Mouse (Mus musculus) layer of hippocampus, postnatal 36 days (tissue): ENCODE measurements at regions not wholly inside any gene's neighbourhood (a gene's known extent, or its start where the extent isn't known, plus 50 kb on each side); places are given as distances from the start of the nearest gene placed in this dataset.

ENCODE experiments used
- DNase-seq, 2 experiments: peaks; one replicate each; pipeline ENCODE4 v3.0.0; 2022

DNA sequence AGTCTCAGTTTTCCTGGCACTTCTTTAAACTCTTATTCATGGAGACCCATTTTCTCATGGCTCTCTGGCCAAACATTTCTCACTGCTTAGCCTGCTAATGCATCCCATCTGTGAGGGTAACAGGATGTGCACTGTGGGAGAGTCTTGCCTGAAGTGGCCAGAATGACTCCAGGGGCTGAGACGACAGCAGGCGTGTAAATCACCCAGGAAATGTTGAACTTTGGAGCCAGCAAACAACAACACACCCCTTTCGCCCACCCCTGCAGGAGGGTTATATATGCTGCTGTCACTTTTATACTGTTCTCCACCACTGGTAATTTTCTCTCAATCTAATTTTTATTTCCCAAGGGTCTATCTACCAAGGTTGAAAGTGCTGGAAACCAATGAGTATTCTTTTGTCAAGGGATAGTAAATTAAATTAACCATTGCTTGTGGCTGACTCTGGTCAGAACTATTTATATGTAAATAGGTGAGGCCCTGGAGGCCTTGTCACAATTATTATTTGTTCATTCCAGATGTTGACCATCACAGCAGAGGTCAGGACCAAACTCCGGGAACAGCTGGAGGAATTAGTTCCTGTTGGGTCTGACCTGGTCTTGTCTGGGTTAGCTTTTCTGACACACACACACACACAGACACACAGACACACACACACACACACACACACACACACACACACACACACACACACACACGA is 378.2 kb downstream of the Nucb2 start:
- DNase-seq, result no peak

DNA sequence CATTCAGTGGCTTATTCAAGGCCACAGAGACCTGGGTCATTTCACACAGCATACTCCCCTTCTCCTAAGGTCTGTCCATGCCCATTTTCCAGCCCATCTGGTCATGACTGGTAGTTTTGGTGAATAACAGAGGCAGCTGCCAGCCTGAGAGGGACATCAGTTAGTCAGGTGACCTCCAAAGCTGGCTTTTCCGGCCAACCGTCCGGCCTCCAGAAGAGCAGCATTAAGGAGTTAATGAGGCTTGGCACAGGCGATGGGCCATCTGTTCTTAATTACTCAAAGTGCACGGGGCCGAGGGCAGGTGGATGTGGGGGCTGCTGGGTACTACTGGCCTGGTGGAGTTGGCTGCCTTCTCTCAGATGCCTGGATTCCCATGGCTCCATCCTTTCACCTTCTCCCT is 389.7 kb downstream of the Nucb2 start:
- no peak for DNase-seq

DNA sequence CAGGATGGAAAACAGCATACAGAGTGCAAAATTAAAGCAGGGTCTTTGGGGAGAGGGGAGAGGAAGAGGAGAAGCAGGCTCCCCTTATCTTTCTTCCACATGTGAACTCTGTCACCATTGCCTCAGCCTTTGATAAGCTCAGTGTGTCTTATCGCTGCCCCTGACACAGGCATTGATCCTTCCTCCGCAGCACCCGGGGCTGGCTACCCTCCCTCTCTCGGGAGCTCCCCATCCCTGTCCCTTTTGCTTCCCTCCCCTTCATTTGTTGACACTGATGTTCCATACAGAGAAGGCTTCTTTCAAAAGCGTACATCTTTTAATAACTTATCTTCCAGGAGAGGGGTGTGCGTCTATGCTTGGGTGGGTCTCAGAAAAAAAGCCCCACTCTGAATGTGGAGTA is 411.6 kb downstream of the Nucb2 start:
- DNase-seq, result no peak

DNA sequence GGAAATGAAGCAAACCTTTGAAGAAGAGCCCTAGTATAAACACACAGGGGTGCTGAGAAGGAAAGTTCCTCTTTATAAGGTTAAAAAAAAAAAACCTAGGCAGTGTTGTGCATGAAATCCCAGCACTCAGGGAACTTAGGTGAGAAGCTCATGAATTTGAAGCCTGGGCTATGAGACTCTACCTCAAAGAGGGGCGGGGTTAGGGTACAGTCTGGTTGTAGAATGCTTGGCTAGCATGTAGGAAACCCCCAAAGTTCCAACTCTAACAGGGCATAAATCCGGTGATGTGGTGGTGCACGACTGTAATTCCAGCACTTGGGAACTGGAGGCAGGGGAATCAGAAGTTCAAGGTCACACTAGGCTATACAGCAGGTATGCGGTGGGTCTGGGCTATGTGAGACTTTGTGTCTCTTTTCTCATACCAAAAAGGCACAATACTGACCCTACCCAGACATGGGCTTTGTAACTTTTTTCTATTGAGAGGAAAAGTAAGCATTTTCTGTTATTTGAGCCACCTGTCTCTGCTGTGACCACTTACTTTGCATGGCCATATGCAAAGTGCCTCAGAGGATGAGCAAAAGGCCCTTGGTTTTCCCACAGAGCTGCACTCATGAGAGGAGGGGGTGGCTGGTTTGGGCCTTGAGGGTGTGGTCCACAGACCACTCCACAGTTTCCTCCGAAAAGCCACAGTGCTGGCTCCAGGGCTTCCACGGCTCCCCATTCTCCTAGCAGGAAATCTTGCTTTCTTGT is 413.9 kb downstream of the Nucb2 start:
- no peak for DNase-seq

DNA sequence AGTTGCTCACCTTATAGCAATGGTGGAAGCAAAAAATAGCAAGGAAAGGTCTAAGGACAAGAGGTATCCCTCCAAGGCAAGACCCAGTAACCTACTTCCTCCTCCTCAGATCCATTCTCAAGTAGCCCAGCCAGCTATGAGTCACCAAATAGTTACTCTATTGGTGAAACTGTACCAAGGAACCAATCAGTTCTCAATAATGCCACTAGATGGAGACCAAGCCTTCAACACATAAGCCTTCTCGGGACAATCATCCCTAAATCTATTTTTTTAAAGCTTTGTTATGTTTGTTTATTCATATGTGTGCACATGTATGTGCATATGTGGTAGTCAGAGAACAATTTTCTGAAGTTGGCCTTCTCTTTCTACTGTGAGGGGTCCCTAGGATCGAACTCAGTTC is 434.3 kb upstream of the Xylt1 start:
- no peak for DNase-seq

DNA sequence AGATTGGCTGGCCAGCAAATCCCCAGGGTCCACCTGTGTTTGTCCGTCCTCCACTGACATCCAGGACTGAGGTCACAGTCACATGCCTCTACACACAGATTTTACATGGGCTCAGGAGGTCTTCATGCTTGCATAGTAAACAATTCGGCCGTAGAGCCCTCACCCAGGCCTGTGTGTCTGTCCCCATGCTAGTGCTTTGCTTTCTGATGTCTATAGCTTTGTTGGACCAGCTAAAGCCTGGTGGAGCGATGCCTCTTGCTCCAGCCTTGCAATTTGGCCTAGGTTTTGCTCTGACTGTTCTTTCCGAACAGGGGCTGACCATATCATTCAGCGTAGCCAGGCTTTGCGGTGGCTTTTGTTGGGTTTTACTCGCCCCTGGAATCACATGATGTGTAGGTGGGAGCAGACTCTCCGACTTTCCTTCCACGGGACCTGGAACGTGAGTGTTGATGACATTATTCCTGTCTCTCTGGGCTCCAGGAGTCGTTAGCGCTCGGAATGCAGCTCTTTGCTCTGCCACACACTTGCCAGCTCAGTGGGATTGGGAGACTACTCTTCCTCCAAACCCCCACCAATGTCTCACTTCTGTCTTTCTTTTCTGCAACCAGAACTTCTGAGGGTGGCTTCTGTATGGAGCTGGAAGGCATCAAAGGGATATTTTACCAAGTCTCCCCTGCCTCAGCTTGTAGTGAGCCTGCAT is 421.4 kb upstream of the Xylt1 start:
- DNase-seq, result no peak

DNA sequence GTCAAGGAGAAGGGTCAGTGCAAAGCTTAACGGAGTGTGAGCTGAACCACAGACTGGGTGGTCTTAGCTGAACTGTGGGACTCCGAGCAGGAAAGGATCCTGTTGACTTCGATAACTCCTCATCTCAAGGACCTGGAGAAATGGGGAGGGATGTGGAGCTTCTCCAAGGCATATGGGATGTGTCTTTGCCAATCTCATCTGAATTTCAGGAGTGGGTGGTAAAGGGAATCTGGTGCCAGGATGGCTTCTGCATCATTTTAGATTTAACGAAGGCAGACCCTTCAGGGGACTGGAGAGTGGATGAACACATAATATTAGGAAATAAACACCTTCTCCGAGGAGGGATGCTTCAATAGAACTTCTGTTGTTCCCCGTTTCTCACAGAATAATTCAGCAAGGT is 416.9 kb upstream of the Xylt1 start:
- DNase-seq, result peak; percentile 12 to 27

DNA sequence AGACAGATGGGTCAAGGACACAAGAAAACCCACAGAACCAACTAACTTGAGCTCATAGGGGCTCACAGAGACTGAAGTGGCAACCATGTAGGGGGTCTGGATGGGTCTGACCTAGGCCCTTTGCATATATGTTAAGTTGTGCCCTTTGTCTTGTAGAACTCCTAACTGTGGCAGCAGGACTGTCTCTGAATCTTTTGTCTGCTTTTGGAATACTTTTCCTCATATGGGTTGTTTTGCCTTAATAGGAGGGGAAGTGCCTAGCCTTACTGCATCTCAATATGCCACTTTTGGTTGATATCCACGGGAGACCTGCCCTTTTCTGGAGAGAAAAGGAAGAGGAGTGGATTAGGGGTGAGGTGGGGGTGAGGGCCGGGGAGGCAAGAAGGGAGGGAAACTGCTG is 389.4 kb upstream of the Xylt1 start:
- no peak for DNase-seq

DNA sequence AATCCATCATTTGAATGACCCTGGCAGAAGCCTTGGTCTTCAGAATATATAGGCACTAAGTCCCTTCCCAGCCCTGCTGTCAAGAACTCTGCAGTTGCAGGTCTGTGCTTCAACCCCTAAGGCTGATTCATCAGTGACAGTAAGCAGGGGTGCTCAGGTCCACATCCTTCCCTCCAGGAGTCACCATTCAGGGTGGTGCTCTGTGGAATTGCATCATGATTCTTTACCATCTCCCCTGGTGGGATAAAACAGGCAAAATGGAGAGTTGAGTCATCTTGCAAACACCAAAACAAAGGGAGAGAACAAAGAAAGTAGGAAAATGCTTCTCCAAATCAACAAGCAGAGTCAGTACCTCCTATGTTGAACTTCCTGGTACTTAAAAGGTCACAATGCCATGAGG is 388.6 kb upstream of the Xylt1 start:
- no peak for DNase-seq

DNA sequence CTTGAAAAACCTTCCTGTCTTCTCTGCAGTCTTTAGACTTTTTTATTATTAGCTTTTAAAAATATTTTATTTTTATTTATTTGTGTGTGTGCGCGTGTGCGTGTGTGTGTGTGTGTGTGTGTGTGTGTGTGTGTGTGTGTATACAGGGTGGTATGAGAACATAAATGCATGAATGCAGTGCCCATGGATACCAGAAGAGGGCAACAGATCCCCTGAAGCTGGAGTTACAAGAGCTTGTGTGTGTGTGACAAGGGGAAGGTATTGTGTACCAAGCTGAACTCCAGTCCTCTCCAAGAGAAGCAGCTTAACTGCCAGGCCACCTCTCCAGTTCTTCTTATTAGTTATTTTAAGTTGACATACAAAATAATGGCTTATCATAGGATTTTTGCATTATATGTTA is 385.0 kb upstream of the Xylt1 start:
- DNase-seq, result no peak

DNA sequence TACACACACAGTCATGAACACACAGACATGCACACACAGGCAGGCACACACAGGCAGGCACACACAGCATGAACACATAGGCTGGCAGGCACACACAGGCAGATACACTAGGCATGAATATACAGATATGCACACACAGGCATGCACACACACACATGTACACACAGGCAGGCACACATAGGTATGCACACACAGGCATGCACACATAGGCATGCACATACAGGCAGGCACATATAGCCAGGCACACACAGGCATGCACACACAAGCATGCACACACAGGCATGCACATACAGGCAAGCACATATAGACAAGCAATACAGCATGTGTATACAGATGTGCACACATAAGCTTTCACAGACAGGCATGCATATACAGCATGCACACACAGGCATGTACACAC is 377.6 kb upstream of the Xylt1 start:
- no peak for DNase-seq

DNA sequence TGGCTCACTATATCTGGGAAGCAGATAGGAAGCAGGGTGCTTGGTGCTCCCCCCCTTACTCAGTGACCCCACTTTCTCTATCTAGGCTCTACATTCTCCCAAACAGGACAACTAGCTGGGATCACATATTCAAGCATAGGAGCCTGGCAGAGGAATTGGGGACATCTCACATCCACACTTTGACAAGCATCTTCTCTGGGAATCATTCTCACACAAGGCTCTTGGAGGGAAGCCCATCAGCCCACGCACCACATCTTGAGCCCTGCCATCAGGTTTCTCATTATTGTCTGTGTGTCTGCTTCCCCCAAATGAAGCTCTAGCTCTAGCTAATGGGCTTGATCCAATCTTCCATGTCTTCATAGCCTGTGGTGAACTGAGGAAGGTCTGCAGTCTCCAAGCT is 362.4 kb upstream of the Xylt1 start:
- DNase-seq, result peak; percentile 57 to 61

DNA sequence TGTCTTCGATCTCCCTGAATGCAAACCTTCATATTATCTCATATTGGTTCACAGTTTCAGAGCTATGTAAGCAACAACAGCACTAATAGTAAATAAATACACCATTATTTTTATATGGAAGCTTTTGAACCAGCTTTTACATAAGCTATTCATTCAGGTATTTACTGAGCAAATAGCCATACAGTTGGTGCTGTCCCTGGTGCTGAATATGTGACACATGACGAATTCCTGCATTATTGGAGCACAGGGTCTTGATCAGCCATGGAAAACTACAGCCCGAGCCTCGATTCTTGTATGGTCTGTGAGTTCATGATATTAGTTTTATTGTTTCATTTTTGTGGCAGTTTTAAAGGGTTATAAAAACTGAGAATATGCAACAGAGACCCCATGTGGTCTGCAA is 359.1 kb upstream of the Xylt1 start:
- no peak for DNase-seq

DNA sequence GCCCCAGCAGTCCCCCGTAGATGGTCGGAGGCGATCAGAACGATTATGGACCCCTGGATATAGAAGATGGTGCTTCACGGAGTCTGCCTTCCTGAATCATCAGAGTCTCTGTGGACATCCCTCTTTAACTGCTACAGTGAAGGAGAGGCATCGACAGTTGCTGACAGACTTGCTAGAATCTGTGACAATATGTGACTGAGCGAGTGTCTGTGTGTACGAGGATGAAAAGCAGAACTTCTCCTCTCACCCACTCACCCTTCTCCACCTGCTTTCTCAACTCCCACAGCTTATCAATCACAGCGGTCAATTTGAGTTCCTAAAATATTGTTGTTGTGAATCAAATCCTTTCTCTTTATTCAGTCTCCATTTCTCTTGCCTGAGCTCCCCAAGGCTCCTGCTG is 335.9 kb upstream of the Xylt1 start:
- DNase-seq, result peak; percentile 53 to 56

DNA sequence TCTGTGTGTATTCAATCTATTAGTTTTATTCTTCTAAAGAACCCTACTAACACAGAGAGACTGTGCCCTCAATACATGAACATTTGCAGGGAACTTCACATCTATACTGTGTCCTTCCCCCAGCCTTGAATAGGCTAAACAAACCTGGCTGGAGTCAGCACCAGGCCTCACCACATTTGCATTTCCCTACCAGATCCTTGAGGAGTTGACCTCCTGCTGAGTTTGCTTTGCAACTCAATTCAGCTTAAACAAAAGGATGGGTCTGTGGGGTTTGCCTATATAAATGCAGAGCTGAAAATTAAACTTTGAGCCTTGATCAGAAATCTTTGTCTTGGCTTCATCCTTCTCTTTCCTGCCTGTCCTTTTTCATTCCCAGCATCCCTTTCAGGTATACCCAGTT is 331.5 kb upstream of the Xylt1 start:
- no peak for DNase-seq

DNA sequence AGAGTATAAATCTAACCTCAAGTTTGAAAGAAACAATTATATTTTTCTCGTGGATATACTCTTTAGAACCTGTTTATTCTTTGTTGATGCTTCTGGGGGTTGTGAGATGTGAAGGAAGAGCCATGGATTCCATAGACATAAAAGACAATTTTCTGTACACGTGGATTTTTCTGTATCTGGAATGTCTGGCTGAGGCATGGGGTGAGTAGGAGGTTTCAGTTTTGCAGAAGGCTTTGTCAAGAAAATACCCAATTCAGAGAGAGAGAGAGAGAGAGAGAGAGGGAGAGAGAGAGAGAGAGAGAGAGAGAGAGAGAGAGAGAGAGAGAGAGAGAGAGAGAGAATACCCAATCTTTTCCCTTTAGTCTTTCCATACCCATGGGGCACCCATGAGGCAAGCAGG is 315.0 kb upstream of the Xylt1 start:
- no peak for DNase-seq

DNA sequence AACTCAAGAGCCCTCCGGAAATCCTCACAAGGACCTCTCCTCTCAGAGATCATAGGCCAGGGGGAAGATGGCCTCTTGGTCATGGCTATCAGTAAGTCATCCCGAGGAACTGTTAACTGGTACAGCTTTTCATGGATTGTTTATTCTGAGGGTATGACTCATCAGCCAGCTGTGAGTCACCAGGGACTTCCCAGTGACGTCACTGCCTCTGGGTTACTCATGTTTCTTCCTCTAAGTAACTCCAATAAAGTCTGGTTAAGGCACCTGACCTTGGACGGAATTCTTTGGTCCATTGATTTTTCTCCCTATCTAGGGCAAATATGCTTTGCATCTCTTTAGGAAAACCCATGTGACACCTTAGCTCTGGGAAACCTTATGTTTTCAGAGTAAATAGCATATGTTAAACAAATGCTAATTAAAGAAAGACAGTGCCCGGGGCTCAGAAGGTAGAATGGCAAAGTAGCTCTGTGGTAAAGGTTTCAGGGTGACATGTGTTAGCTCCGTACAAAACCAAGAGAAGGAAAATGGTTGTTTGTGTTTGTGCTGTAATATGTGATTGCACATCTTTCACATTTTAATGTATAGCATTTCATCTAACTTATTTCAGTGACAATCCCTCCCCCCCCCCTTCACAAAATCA is 289.7 kb upstream of the Xylt1 start:
- no peak for DNase-seq

DNA sequence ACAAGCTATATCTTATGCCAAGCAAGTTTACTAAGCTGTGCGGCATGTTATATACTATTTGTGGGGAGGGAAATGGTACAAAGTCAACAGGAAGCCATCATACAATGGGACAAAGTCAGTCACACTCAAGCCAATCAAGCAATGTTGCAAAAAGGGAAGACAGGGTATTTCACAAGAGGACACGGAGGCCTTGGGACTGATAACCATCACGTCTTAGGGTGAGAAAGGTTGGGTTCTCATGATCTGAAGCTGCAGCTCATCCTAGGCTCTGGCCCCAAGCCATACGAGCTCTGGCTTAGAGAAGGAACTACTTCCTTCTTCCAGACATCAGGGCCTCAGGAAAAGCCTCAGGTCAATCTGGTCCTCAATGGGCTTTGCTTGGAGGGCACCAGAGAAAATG is 287.9 kb upstream of the Xylt1 start:
- no peak for DNase-seq

DNA sequence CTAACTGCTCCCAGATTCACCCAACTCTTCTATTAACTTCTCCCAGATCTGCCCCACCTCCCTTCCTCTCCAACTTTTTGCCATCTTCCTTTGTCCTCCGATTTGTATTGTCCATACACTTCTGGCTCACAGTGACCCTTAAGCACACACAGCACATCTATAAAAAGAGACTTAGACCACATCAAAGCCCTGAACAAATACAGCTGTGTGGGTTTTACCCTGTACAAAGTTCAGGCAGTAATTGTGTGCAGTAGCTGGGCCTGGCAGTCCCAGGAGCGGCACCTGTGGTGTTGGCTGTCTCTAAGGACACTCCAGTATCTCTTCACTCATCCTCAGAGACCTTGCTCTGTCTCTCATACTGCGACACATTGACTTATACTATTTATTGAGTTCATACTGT is 283.2 kb upstream of the Xylt1 start:
- DNase-seq, result no peak

DNA sequence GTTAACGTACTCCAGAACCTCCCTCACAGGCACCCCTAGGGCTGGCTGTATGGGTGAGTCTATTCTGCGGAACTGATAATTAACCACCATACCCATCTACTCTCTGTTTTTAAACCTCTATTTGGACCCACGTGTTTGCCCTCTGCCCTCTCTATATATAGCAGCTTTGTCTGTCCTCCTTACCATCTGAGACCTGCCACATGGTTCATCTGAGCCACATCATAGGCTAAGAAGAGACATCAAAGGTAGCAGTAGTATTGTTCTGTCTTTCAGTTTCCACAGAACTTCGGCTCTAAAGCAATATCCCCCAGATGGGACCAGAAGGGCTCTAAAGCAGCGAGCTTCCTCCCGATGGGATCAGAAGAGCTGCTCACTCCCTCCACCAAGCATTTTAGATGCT is 281.7 kb upstream of the Xylt1 start:
- no peak for DNase-seq

DNA sequence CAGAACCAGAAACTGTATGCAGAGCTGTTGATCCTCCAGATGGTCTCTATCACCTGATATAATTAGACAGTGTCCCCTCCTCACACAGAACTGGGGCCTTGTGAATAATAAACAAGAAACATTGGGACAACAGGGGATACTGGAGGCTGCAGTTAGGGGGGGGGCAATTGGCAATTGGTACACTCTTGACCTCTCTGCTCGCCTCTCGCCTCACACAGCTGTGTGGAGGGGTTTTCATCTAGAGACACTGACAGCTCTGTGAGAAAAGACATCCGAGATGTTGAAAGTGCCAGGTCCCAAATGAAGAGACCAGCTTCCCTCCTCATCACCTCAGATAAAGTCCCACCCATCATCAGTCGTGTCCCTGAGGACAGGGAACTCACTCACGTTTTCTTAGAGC is 277.7 kb upstream of the Xylt1 start:
- DNase-seq, result no peak

DNA sequence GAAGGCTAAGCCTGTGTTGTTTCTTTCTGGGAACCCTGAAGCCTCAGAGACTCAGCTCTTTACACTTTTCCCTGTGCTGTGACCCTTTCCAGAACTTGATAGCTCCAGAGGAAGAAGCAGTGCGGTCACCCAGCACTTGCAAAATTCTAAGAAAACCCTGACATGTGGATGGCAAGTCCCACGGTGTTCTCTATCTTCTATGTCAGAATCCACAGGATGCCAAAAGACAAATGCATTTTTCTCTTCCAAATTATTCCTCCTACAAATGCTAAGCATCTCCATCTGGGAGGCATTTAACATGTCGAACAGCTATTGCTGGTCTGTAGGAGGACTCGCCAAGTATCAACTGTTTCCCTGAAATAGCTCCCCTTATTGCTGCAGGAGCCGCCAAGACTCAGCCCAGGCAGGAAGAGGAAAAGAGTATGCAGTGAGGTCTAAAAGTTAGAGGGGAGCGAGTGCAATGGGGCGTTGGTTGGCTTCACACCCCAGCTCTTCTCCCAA is 274.0 kb upstream of the Xylt1 start:
- DNase-seq, result peak; percentile 59 to 62

DNA sequence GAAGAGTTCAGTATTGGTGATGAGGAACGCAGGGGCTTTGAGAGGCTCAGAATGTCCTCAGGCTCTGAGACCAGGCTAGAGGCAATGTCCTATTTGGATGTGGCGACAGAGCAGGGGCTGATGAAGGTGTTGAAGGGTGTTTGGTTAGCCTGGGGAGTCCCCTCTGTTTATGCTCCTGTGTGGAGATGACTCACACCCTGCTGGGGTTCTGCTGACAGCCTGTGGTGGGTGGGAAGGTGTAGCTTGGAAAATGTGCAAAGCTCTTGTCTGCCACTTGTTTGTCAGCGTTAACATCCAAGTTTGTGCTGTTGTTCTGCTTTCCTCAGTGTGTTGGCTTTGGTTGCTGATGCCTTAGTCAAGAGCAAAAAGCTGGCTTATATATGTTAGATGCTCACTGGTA is 272.4 kb upstream of the Xylt1 start:
- peak; percentile 36 to 55 for DNase-seq
